Mouse (Mus musculus) heart, embryonic 14.5 days (tissue): ENCODE results near the gene Serinc2. TPM values are rescaled to one million over a fixed set of nuclear protein-coding genes. Genes with fewer than 3 reads are reported as not detected.

Experiments used
- ATAC-seq: fragments of 200-750 bp; cut with Nextera tagmentation; 2 replicates; pipeline ENCODE4 v1.8.0; 2017; ENCODE audit warnings: low read depth, moderate TSS enrichment; ENCODE audit not compliant: insufficient number of reproducible peaks, insufficient read depth, low FRiP score
- H3K27ac ChIP-seq, 2 experiments: fragments of 200-500 bp in 1 of 2; fragments of 300-500 bp in 1 of 2; sonication (generic) in 1 of 2; replicated peaks in 1 of 2; 2 replicates each; pipeline ENCODE4 v1.5.1; 2012 to 2014; ENCODE audit warnings: low read depth in 2 of 2, low read length in 2 of 2, control low read depth in 1 of 2, mild to moderate bottlenecking in 1 of 2, mixed read lengths in 1 of 2; ENCODE audit not compliant: control insufficient read depth in 1 of 2, insufficient read depth in 1 of 2
- H3K27me3 ChIP-seq: fragments of 300-500 bp; sonication (generic); 2 replicates; pipeline ENCODE4 v1.6.1; 2014; ENCODE audit warnings: mild to moderate bottlenecking, low read length, control low read depth; ENCODE audit not compliant: control insufficient read depth, insufficient read depth
- H3K36me3 ChIP-seq: fragments of 300-500 bp; sonication (generic); 2 replicates; pipeline ENCODE4 v1.6.1; 2014; ENCODE audit warnings: mild to moderate bottlenecking, control low read depth, low read length, mixed read lengths; ENCODE audit not compliant: control insufficient read depth, insufficient read depth
- H3K4me1 ChIP-seq, 2 experiments: fragments of 200-500 bp in 1 of 2; fragments of 300-500 bp in 1 of 2; sonication (generic) in 1 of 2; 2 replicates each; pipeline ENCODE4 v1.6.1; 2012 to 2014; ENCODE audit warnings: low read length in 2 of 2, control low read depth in 1 of 2, mixed read lengths in 1 of 2; ENCODE audit not compliant: control insufficient read depth in 2 of 2, insufficient read depth in 2 of 2
- H3K4me2 ChIP-seq: fragments of 300-500 bp; sonication (generic); 2 replicates; pipeline ENCODE4 v1.6.1; 2014; ENCODE audit warnings: mild to moderate bottlenecking, low read length
- H3K4me3 ChIP-seq, 2 experiments: fragments of 200-500 bp in 1 of 2; fragments of 300-500 bp in 1 of 2; sonication (generic) in 1 of 2; 2 replicates each; pipeline ENCODE4 v1.5.1; 2012 to 2014; ENCODE audit warnings: low read length in 2 of 2, mild to moderate bottlenecking in 2 of 2, control low read depth in 1 of 2, low read depth in 1 of 2, moderate library complexity in 1 of 2; ENCODE audit not compliant: control insufficient read depth in 1 of 2, insufficient read depth in 1 of 2
- H3K9ac ChIP-seq: fragments of 300-500 bp; sonication (generic); 2 replicates; pipeline ENCODE4 v1.6.1; 2014; ENCODE audit warnings: mild to moderate bottlenecking, low read length
- H3K9me3 ChIP-seq: fragments of 300-500 bp; sonication (generic); 2 replicates; pipeline ENCODE4 v1.6.1; 2016; ENCODE audit warnings: low read length, control low read depth; ENCODE audit not compliant: control insufficient read depth
- WGBS: fragments of 180-500 bp; shearing (Covaris S2); extraction: QIAGEN DNeasy Blood & Tissue Kit; methylation state at CpG from one replicate; pipeline ENCODE4 v1.1.7; 2014; 5-methylcytosine and 5-hydroxymethylcytosine counted together
- polyA plus RNA-seq: library from polyadenylated mRNA; unstranded; fragments of >200 nt; fragmentation: Nextera tagmentation; extraction: Ambion mirVana; gene quantifications from 2 replicates; pipeline ENCODE4 v1.2.1, GENCODE M21; 2014

Gene Serinc2
- polyA plus RNA-seq, 1 experiment from 2014 or later = 7.5 TPM

GRCm38 (mm10) chr4:130318122-130318521, 39.1 kb upstream of the Serinc2 start:
- Histone ChIP-seq H3K27ac (peak overlapping the region in 1 of 2 experiments; percentile 67; a peak in 2 of 4 replicates), H3K9ac (no peak overlapping the region), H3K4me1 (peaks cover 31 to 48% of the 10 kb centered on the region in 2 experiments), H3K9me3 (no peaks in the 10 kb centered on the region), H3K36me3 (peaks cover 67% of the 10 kb centered on the region), H3K27me3 (no peaks in the 10 kb centered on the region), H3K4me2 (no peak overlapping the region), H3K4me3 (no peak overlapping the region)
- ATAC-seq = no peak
- 71% methylated on average over 3 of the region's 3 CpGs for WGBS

- no peak overlapping the region for H3K4me3 ChIP-seq
- H3K4me2 ChIP-seq = no peak overlapping the region
- WGBS = 52% methylated on average over 10 of the region's 10 CpGs
- H3K27me3 ChIP-seq = no peaks in the 10 kb centered on the region
- H3K9me3 ChIP-seq = no peaks in the 10 kb centered on the region
- peaks cover 30 to 58% of the 10 kb centered on the region in 2 experiments for H3K4me1 ChIP-seq
- peak overlapping the region; percentile 58 for H3K9ac ChIP-seq
- H3K27ac ChIP-seq = peak overlapping the region; percentile 75 to 78
- peaks cover 74% of the 10 kb centered on the region for H3K36me3 ChIP-seq
- no peak for ATAC-seq
Measured at GRCm38 (mm10) chr4:130316691-130317090, 37.7 kb upstream of the Serinc2 start.

GRCm38 (mm10) chr4:130315771-130316527, 36.9 kb upstream of the Serinc2 start:
- H3K4me2 ChIP-seq = no peak overlapping the region
- 46% methylated on average over 13 of the region's 13 CpGs for WGBS
- no peaks in the 10 kb centered on the region for H3K9me3 ChIP-seq
- peak overlapping the region; percentile 75 to 78 for H3K27ac ChIP-seq
- no peak for ATAC-seq
- peaks cover 76% of the 10 kb centered on the region for H3K36me3 ChIP-seq
- H3K4me3 ChIP-seq = no peak overlapping the region
- peak overlapping the region; percentile 58 for H3K9ac ChIP-seq
- H3K4me1 ChIP-seq = peaks cover 34 to 64% of the 10 kb centered on the region in 2 experiments
- no peaks in the 10 kb centered on the region for H3K27me3 ChIP-seq

- Histone ChIP-seq H3K4me1 (peaks cover 33 to 66% of the 10 kb centered on the region in 2 experiments), H3K9ac (no peak overlapping the region), H3K27me3 (0 out of 2 replicates have a peak, but pooled peaks cover 5% of the 10 kb centered on the region), H3K4me3 (no peak overlapping the region), H3K27ac (no peak overlapping the region), H3K36me3 (peaks cover 66% of the 10 kb centered on the region), H3K4me2 (no peak overlapping the region), H3K9me3 (no peaks in the 10 kb centered on the region)
- 84% methylated on average over 4 of the region's 4 CpGs for WGBS
- ATAC-seq = no peak
Measured at GRCm38 (mm10) chr4:130313552-130313951, 34.5 kb upstream of the Serinc2 start.

- peaks cover 60% of the 10 kb centered on the region for H3K36me3 ChIP-seq
- peak overlapping the region in 1 of 2 experiments; percentile 57; a peak in 2 of 4 replicates for H3K27ac ChIP-seq
- no peak overlapping the region for H3K4me2 ChIP-seq
- no peaks in the 10 kb centered on the region for H3K9me3 ChIP-seq
- peaks cover 5% of the 10 kb centered on the region; the same call in 1 of the 2 replicates for H3K27me3 ChIP-seq
- ATAC-seq = no peak
- H3K4me3 ChIP-seq = no peak overlapping the region
- 43% methylated on average over 3 of the region's 3 CpGs for WGBS
- no peak overlapping the region for H3K9ac ChIP-seq
- peaks cover 32 to 64% of the 10 kb centered on the region in 2 experiments for H3K4me1 ChIP-seq
Measured at GRCm38 (mm10) chr4:130312526-130312925, 33.5 kb upstream of the Serinc2 start.

GRCm38 (mm10) chr4:130309254-130309653, 30.2 kb upstream of the Serinc2 start:
- Histone ChIP-seq H3K4me1 (peaks cover 23 to 47% of the 10 kb centered on the region in 2 experiments), H3K9me3 (no peaks in the 10 kb centered on the region), H3K27me3 (peaks cover 5% of the 10 kb centered on the region; the same call in 1 of the 2 replicates), H3K36me3 (peaks cover 34% of the 10 kb centered on the region), H3K9ac (peak overlapping the region; percentile 82), H3K4me3 (peak overlapping the region; percentile 59 to 84), H3K4me2 (peak overlapping the region; percentile 89), H3K27ac (peak overlapping the region; percentile 79 to 92)
- 0 out of 2 replicates have a peak, but pooled peaks have one; percentile 17 for ATAC-seq
- 23% methylated on average over 8 of the region's 8 CpGs for WGBS

- peak within 1 kb of the TSS; percentile 92 to 93 for H3K27ac ChIP-seq
- under 1% methylated on average over 51 of the region's 52 CpGs for WGBS
- peak; percentile 73 for ATAC-seq
- H3K4me1 ChIP-seq = peaks cover 22 to 44% of the 10 kb centered on the region in 2 experiments
- H3K27me3 ChIP-seq = peaks cover 5% of the 10 kb centered on the region; the same call in 1 of the 2 replicates
- H3K9me3 ChIP-seq = no peaks in the 10 kb centered on the region
- H3K4me3 ChIP-seq = peak within 1 kb of the TSS; percentile 59 to 84
- H3K9ac ChIP-seq = peak within 1 kb of the TSS; percentile 82
- peak within 1 kb of the TSS; percentile 89 for H3K4me2 ChIP-seq
- peaks cover 26% of the 10 kb centered on the region for H3K36me3 ChIP-seq
Measured at GRCm38 (mm10) chr4:130308231-130309081, 29.5 kb upstream of the Serinc2 start, which contains the start of the genes Fabp3 and Gm10570. Gene Fabp3 (plus strand): TSS chr4:130308595. Gene Gm10570 (minus strand): TSS chr4:130308674.
